Mouse (Mus musculus) B cell, adult 2 months (primary cell): ENCODE results near the gene 4930442H23Rik.

Experiments
- DNase-seq, 2 experiments: peaks; one replicate each; pipeline ENCODE4 v3.0.0; 2022

The 4930442H23Rik gene

DNA sequence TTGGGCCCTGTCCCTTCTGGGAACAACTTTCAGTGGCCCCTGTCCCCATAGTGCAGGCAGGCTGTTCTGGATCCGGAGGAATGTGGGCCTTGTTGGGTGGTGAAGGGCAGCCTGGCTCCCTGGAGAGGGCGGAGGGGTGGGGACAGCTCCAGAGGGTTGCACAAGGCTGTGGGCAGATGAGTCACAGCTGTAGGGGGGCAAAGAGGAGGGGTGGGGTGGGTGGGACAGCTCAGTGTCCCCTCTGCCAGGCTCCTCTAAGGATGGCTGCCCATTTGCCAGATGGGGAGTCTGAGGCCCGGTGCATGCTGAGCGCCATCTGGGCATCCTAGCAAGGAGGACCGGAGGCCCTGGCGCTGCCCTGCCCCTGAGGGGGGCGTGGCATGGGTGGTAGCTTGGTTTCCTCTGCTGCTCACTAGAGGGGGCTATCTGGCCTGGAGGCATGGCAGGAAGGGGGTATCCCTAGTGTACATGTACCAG is 40.5 kb downstream of the 4930442H23Rik start:
- no peak for DNase-seq

GRCm38 (mm10) chr10:81142551-81142981 is 41.1 kb downstream of the 4930442H23Rik start:
- DNase-seq, result no peak

- no peak for DNase-seq
Observed at GRCm38 (mm10) chr10:81141455-81142210, 42.0 kb downstream of the 4930442H23Rik start.

DNA sequence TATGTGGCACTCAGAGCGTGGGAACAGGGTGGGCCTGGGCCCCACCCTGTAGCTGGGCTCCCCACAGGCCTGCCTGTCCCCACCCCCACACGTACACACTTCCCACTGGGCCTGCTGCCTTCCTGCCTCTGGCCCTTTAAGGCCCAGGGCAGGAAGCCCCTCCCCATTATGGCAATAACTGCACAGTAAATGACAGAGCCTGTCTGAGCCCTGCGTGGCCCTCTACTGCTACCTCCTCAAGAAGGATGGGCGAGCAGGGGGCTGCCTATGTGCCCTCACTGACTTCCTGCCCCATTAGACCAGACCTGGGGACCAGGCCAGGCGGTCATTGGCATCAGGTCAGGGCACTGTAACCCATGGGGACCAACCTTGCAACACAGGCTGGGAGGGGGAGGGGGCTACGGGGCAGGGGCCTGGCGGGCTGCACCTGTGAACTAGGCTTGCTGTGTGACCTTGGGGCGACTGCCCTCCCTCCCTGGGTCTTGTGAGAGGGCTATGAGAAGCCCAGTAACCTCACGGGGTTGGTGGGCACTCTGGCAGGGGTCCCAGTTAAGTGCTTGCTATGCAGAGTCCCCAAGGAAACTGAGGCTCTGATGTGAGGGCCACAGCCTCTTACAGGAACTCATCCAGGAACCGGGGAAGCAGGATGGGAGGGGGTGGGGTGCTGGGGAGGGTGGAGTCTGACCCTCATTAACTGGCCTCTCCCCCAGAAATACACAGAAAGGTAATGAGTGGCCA is 42.8 kb downstream of the 4930442H23Rik start:
- DNase-seq, result no peak

DNA sequence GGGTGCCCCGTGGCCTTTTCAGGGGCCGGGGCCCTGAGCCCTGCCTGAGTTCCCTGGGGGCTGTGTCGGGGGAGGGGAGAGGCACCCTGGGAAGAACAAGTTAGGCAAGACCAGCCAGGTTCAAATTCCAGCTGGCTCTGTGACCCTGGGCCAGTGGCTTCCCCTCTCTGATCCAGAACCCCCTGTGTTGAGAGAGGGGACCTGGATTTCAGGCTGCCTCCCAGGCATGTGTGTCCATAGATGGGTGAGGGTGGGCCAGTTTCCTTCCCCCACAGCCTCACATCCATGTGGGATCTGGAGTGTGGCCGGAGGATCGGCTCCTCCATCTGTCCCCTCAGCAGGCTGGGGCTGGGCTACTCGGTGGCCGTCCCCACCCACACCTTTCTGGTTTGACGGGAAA is 43.6 kb downstream of the 4930442H23Rik start:
- DNase-seq, result no peak

DNA sequence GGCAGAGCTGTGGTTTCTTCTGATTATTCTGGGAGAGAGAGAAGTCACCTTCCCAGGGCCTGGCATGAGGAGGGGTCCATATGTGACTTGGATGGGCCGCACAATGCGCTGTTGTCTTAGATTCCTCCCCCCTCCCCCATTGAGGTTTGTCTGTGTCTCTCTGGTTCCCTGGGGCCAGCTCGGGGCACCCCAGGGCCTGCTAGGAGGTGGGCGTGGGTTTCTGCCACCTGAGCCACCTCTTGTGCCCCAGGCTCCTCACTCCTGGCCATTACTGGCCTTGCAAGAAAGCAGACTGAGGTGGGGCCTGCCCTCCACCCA is 44.2 kb downstream of the 4930442H23Rik start:
- no peak for DNase-seq

DNA sequence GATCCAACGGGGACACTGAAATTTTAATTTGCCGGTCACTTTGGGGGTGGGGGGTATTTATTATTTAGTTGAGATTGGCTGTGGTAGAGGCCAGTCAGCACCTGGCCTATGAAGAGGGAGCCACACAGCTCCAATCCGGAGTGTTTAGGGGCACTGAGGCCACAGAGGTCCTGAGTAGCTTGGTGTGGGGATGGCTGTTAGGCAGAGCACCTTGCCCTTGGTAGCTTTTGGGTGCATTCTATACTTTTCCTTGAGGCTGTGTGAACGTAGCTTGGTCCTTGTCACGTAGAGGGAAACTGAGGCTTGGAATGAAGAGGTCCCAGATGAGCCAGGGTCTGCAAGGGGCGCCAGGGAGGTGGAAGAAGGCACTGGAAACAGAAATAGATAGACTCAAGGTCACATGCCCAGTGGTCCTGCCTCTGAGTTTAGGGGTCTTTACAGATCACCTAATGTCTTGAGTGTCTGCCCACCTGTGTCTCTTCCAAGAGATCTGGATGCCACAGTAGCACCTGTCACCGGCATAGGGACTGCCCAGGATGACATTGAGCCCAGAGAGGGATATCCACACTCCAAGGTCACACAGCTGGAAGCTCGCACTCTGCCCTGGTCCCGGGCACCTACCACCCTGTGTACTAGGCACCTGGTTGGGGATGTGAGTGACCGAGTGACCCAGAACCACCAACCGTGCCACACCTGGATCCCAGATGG is 44.7 kb downstream of the 4930442H23Rik start:
- no peak for DNase-seq

DNA sequence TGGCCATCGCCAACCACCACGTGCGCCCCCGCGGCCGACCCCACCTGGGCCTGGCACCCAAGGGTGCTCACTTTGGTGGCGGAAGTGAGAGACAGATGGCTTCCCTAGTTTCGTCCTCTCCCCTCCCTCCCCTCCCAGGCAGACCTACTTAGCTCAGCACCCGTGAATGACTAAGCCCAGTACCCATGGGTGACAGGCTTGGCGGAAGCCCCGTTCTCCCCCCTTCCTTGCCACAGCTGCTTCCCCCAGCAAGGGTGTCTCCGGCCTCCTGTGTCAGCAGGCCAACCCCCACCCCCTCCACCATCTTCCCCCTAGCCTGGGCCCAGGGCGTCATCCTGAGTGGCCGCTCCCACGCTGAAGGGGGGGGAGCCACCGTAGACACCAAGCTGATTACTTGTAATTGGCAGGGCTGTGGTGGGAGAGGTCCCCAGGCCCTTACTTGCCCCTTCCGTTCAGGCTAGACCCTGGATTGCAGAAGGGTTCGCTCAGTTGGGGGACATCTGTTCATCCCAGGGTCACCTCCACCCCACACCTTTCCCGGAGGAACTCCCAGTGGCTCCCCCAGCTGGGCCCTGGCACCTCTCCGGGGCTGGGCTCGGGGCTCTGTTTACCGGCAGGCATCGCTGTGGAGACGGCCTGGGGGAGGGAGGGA is 45.4 kb downstream of the 4930442H23Rik start:
- peak; percentile 86 for DNase-seq

- peak; percentile 100 for DNase-seq
Observed at GRCm38 (mm10) chr10:81137252-81138130, 46.2 kb downstream of the 4930442H23Rik start.

DNA sequence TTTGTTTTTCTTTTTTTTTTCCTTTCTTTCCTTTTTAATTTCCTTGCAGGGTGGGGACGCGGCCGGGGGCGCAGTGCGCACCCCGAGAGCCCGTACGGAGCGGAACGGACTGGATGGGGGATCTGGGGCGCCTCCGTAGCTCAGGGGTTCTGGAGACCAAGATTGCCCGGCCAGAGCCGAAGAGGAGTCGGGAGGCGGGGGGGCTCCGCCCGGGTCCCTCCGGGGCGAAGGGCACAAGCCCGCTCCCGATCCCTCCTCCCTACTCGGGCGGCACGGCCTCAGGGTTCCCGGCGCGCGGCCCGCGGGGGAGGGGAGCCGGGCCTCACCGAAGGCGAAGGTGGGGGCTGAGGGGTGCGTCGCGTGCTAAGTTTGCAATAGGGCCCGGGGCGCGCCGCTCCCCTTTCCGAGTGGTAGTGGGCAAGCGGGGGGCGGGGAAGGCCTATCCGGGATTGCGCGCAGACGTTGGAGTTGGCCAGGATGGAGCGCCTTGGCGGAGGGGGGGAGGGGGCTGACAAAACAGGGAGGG is 46.9 kb downstream of the 4930442H23Rik start:
- DNase-seq, result peak; percentile 77 to 83

GRCm38 (mm10) chr10:81135831-81136705 is 47.6 kb downstream of the 4930442H23Rik start:
- DNase-seq, result peak; percentile 58 to 65

- peak; percentile 28 to 37 for DNase-seq
Observed at GRCm38 (mm10) chr10:81134966-81135681, 48.5 kb downstream of the 4930442H23Rik start, which contains the start of gene Zbtb7a. TSS of gene Zbtb7a (plus strand) at chr10:81135220.

DNA sequence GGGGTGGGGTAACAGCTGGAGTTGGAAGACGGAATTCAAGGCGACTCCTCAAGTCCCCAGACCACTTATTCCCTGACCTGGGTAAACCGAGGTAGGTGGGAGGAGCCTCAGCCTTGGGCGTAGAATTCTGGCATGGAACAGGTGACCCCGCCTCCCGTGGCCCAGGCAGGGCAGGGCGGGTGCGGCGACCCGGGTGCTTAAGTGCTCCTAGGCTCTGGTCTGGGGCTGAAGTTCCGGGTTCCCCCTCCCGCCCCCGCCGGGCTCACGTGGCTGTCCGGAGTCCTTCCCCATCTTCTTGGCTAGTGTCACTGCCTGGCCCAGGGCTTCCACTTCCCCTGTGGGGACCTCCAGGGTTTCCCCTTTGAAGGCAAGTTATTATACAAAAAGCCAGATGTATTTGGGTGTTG is 49.5 kb downstream of the 4930442H23Rik start:
- DNase-seq, result peak; percentile 93 to 95
